Mouse (Mus musculus): ENCODE measurements around the gene Gm20737.
"Not testable (repeated sequence)": the region's sequence is repeated elsewhere in the genome, so short reads cannot be mapped to it uniquely, and the experiment has no call there.

GRCm38 (mm10) chrY:10535942-10536341, at the start of gene Gm20737:
- TF ChIP-seq POLR2AphosphoS2 (IDR thresholded peaks at IDR 0.05; ENCODE audit: insufficient read length, low read depth); REST (IDR thresholded peaks at IDR 0.05; ENCODE audit: insufficient read depth, insufficient read length); MYOG (IDR thresholded peaks at IDR 0.05; ENCODE audit: control insufficient read depth in 1 of 3, insufficient read depth in 1 of 3, insufficient read length in 2 of 3, low read depth in 2 of 3); USF1 (IDR thresholded peaks at IDR 0.05; ENCODE audit: low read depth); MAX (IDR thresholded peaks at IDR 0.05; ENCODE audit: low read depth); POLR2A (IDR thresholded peaks at IDR 0.05; ENCODE audit: insufficient read length, low read depth); TCF12 (IDR thresholded peaks at IDR 0.05; ENCODE audit: insufficient read depth, poor library complexity, severe bottlenecking); E2F4 (IDR thresholded peaks at IDR 0.05; ENCODE audit: insufficient read depth); MYOD1 (IDR thresholded peaks at IDR 0.05; ENCODE audit: control insufficient read depth in 1 of 3, insufficient read length in 2 of 3, low read depth in 2 of 3); SRF (IDR thresholded peaks at IDR 0.05; ENCODE audit: control insufficient read depth, insufficient read length, low read depth): not testable (repeated sequence)
